Comparison of ENCODE assay signal across 15 mouse cellular contexts in the genomic region with DNA sequence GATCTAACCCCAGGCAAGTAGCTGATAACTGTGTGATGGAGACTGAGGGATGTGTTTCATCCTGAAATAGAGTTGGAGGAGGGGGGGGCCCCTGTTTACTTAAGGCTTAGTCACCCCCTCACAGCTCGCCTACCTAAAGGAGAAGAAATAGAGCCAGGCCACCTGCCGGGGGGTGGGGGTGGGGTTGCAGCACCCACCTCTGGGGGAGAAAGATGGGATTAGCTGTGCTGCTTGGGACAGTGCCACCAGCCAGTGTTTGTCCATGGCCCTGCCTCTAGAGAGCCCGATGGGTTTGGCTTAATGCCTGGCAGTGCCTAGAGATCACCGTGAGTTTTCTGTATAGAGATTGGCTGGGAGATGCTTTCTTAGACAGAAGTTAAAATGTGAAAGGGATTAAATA. TPM values are rescaled to one million over a fixed set of nuclear protein-coding genes. Genes with fewer than 3 reads are reported as not detected.
DNase-seq lines count a peak whose midpoint lies in the region; ATAC-seq and TF ChIP-seq lines count a peak whose summit lies in the region.
"Had no signal": no experiment of that assay in that cellular context is flagged by ENCODE, and none has a peak within 500 bp of the region (broad histone marks: within the 10 kb centered on the region; RNA-seq: fewer than 3 reads in every experiment).

No protein-coding gene starts in this region.

- peak overlapping the region; percentile 45; the same call in 1 of the 2 replicates for H3K9ac ChIP-seq in heart, embryonic 13.5 days
- H3K9ac ChIP-seq in heart, adult 2 months (ENCODE audit: low read depth, low read length) = no peak overlapping the region
- no peak overlapping the region for H3K9ac ChIP-seq in lung, embryonic 15.5 days
- peak overlapping the region; percentile 40; the same call in 1 of the 2 replicates for H3K9ac ChIP-seq in embryonic facial prominence, embryonic 14.5 days (ENCODE audit: low read depth, low read length)
- no peak overlapping the region for H3K9ac ChIP-seq in stomach, embryonic 14.5 days (replicated peaks; ENCODE audit: low read depth, low read length)
- H3K9ac ChIP-seq in liver, embryonic 11.5 days (ENCODE audit: low read depth, low read length) = no peak overlapping the region
- H3K9ac ChIP-seq: limb, embryonic 15.5 days had no signal

- H3K27me3 ChIP-seq in heart, embryonic 13.5 days (replicated peaks) = peaks cover 49% of the 10 kb centered on the region
- no peaks in the 10 kb centered on the region; the same call in 1 of the 2 replicates for H3K27me3 ChIP-seq in heart, adult 2 months (ENCODE audit: control insufficient read depth, insufficient read depth, low read length)
- H3K27me3 ChIP-seq in lung, embryonic 15.5 days = peaks cover 4% of the 10 kb centered on the region; the same call in 1 of the 2 replicates
- H3K27me3 ChIP-seq in embryonic facial prominence, embryonic 14.5 days (replicated peaks; ENCODE audit: control insufficient read depth, insufficient read depth, low read length) = no peaks in the 10 kb centered on the region
- no peaks in the 10 kb centered on the region for H3K27me3 ChIP-seq in stomach, embryonic 14.5 days (ENCODE audit: control insufficient read depth, insufficient read depth, low read length)
- peaks cover 25% of the 10 kb centered on the region for H3K27me3 ChIP-seq in liver, embryonic 11.5 days (replicated peaks; ENCODE audit: control insufficient read depth, insufficient read depth, low read length)

- ATAC-seq in heart, embryonic 13.5 days (ENCODE audit: extremely low read depth, insufficient number of reproducible peaks, low FRiP score, low TSS enrichment) = no peak; the same call in 1 of the 2 replicates
- ATAC-seq in lung, embryonic 15.5 days (ENCODE audit: borderline replicate concordance, extremely low read depth, low FRiP score, low TSS enrichment) = no peak
- peak; percentile 53 for ATAC-seq in embryonic facial prominence, embryonic 14.5 days (ENCODE audit: low read depth)
- peak; percentile 47 for ATAC-seq in stomach, embryonic 14.5 days (ENCODE audit: insufficient number of reproducible peaks, insufficient read depth, low FRiP score, low read depth)
- ATAC-seq in liver, embryonic 11.5 days (replicated peaks; ENCODE audit: low FRiP score) = no peak
- ATAC-seq: CD4-positive, CD25-positive, alpha-beta regulatory T cell, adult 4 months had no signal

- WGBS in heart, embryonic 13.5 days = 20% methylated on average over 4 of the region's 4 CpGs
- 16% methylated on average over 4 of the region's 4 CpGs for WGBS in heart, adult 2 months
- 10% methylated on average over 4 of the region's 4 CpGs for WGBS in lung, embryonic 15.5 days
- 15% methylated on average over 4 of the region's 4 CpGs for WGBS in embryonic facial prominence, embryonic 14.5 days
- 15% methylated on average over 4 of the region's 4 CpGs for whole genome bisulfite sequencing in stomach, embryonic 14.5 days
- WGBS in liver, embryonic 11.5 days = 34% methylated on average over 4 of the region's 4 CpGs

- no peaks in the 10 kb centered on the region for H3K79me2 ChIP-seq in heart, adult 2 months (replicated peaks; ENCODE audit: control insufficient read depth, insufficient read depth, low read length)

- H3K4me1 ChIP-seq in heart, embryonic 13.5 days = peaks cover 16% of the 10 kb centered on the region
- H3K4me1 ChIP-seq in heart, adult 2 months (ENCODE audit: control insufficient read depth, insufficient read depth, low read length) = no peaks in the 10 kb centered on the region
- peaks cover 15% of the 10 kb centered on the region for H3K4me1 ChIP-seq in lung, embryonic 15.5 days
- H3K4me1 ChIP-seq in embryonic facial prominence, embryonic 14.5 days (ENCODE audit: control insufficient read depth, insufficient read depth, low read length) = 0 out of 2 replicates have a peak, but pooled peaks cover 6% of the 10 kb centered on the region
- peaks cover 16% of the 10 kb centered on the region for H3K4me1 ChIP-seq in stomach, embryonic 14.5 days (ENCODE audit: control insufficient read depth, insufficient read depth, low read length)
- H3K4me1 ChIP-seq in liver, embryonic 11.5 days (replicated peaks; ENCODE audit: control insufficient read depth, insufficient read depth, low read length) = no peaks in the 10 kb centered on the region

- no peak for TF ChIP-seq EP300 in heart, adult 2 months (IDR thresholded peaks at IDR 0.05; ENCODE audit: insufficient read depth, low read depth, low read length)

- no peak overlapping the region for H3K27ac ChIP-seq in heart, embryonic 13.5 days (replicated peaks)
- no peak overlapping the region for H3K27ac ChIP-seq in heart, adult 2 months
- H3K27ac ChIP-seq in lung, embryonic 15.5 days = no peak overlapping the region
- H3K27ac ChIP-seq in embryonic facial prominence, embryonic 14.5 days (replicated peaks; ENCODE audit: low read depth, low read length) = no peak overlapping the region
- no peak overlapping the region; the same call in 1 of the 2 replicates for H3K27ac ChIP-seq in stomach, embryonic 14.5 days (ENCODE audit: low read length)
- no peak overlapping the region for H3K27ac ChIP-seq in liver, embryonic 11.5 days (ENCODE audit: low read depth, low read length)
- H3K27ac ChIP-seq: limb, embryonic 15.5 days had no signal

- no peak overlapping the region for H3K4me3 ChIP-seq in heart, embryonic 13.5 days
- H3K4me3 ChIP-seq in heart, adult 2 months = no peak overlapping the region
- no peak overlapping the region for H3K4me3 ChIP-seq in lung, embryonic 15.5 days
- H3K4me3 ChIP-seq in embryonic facial prominence, embryonic 14.5 days (ENCODE audit: low read depth, low read length) = no peak overlapping the region
- no peak overlapping the region for H3K4me3 ChIP-seq in stomach, embryonic 14.5 days (ENCODE audit: low read depth, low read length)
- no peak overlapping the region for H3K4me3 ChIP-seq in liver, embryonic 11.5 days (ENCODE audit: low read depth, low read length)
- H3K4me3 ChIP-seq: limb, embryonic 15.5 days had no signal

- intact Hi-C loops in heart, adult 2 months (cut with DNase I) = no loop called here

- H3K4me2 ChIP-seq in heart, embryonic 13.5 days = 0 out of 2 replicates have a peak overlapping the region, but pooled peaks have one; percentile 18
- H3K4me2 ChIP-seq in lung, embryonic 15.5 days = peak overlapping the region; percentile 26
- no peak overlapping the region for H3K4me2 ChIP-seq in embryonic facial prominence, embryonic 14.5 days (ENCODE audit: low read depth, low read length)
- H3K4me2 ChIP-seq in stomach, embryonic 14.5 days (replicated peaks; ENCODE audit: low read depth, low read length) = peak overlapping the region; percentile 27; the same call in 1 of the 2 replicates
- H3K4me2 ChIP-seq in liver, embryonic 11.5 days = no peak overlapping the region
- H3K4me2 ChIP-seq: limb, embryonic 15.5 days had no signal

- H3K36me3 ChIP-seq in heart, embryonic 13.5 days = peaks cover 1% of the 10 kb centered on the region; the same call in 1 of the 2 replicates
- no peaks in the 10 kb centered on the region for H3K36me3 ChIP-seq in heart, adult 2 months (ENCODE audit: control insufficient read depth, insufficient read depth, low read length)
- H3K36me3 ChIP-seq in lung, embryonic 15.5 days = no peaks in the 10 kb centered on the region
- no peaks in the 10 kb centered on the region for H3K36me3 ChIP-seq in embryonic facial prominence, embryonic 14.5 days (ENCODE audit: control insufficient read depth, insufficient read depth, low read length)
- H3K36me3 ChIP-seq in stomach, embryonic 14.5 days (ENCODE audit: control insufficient read depth, insufficient read depth, low read length) = peaks cover under 1% of the 10 kb centered on the region; the same call in 1 of the 2 replicates
- H3K36me3 ChIP-seq in liver, embryonic 11.5 days (ENCODE audit: control insufficient read depth, insufficient read depth, low read length) = no peaks in the 10 kb centered on the region

- H3K9me3 ChIP-seq in heart, embryonic 13.5 days = no peaks in the 10 kb centered on the region
- H3K9me3 ChIP-seq in lung, embryonic 15.5 days = no peaks in the 10 kb centered on the region
- no peaks in the 10 kb centered on the region for H3K9me3 ChIP-seq in embryonic facial prominence, embryonic 14.5 days (ENCODE audit: control insufficient read depth, low read length)
- H3K9me3 ChIP-seq in stomach, embryonic 14.5 days (ENCODE audit: control insufficient read depth, low read depth, low read length) = no peaks in the 10 kb centered on the region
- no peaks in the 10 kb centered on the region for H3K9me3 ChIP-seq in liver, embryonic 11.5 days (ENCODE audit: control insufficient read depth, low read length)
- H3K9me3 ChIP-seq: limb, embryonic 15.5 days had no signal

- no peak for TF ChIP-seq POLR2A in heart, adult 2 months (IDR thresholded peaks at IDR 0.05; ENCODE audit: insufficient read depth, low read depth, low read length)

- no peak for DNase-seq in heart, adult 2 months
- no peak for DNase-seq in lung, postnatal 36 days
- DNase-seq in embryonic facial prominence, embryonic 14.5 days (ENCODE audit: low spot score) = no peak
- DNase-seq in liver, embryonic 11.5 days (ENCODE audit: low spot score) = no peak
- DNase-seq: gastrocnemius, postnatal 14 days; heart, postnatal 10 days; kidney, adult 2 months; right cerebral cortex, adult 18-20 months; thymus, postnatal 4 days had no signal

- no peak for TF ChIP-seq CTCF in heart, adult 2 months (IDR thresholded peaks at IDR 0.05)

RNA-seq across cellular contexts. Expression of a gene that starts 9.7 kb away (rescaled TPM):
- not detected in 2 replicates for polyA plus RNA-seq in heart, embryonic 13.5 days (2015; fragmentation: Nextera tagmentation; extraction: Ambion mirVana)
- total RNA-seq in heart, adult 2 months (2021) = not detected
- not detected in 2 replicates for polyA plus RNA-seq in heart, adult 2 months (2012; rRNA removed)
- polyA plus RNA-seq in lung, embryonic 15.5 days (2015; fragmentation: Nextera tagmentation; extraction: Ambion mirVana) = not detected in 2 replicates
- polyA plus RNA-seq in embryonic facial prominence, embryonic 14.5 days (2014; fragmentation: Nextera tagmentation; extraction: Ambion mirVana) = 0.67 TPM in 1 of 2 replicates, not detected in the other
- polyA plus RNA-seq in stomach, embryonic 14.5 days (2014; fragmentation: Nextera tagmentation; extraction: Ambion mirVana) = 0.97 and 1.2 TPM in 2 replicates
- 0.47 TPM in 1 of 2 replicates, not detected in the other for polyA plus RNA-seq in liver, embryonic 11.5 days (2014; fragmentation: Nextera tagmentation; extraction: Ambion mirVana)
- total RNA-seq: common myeloid progenitor, adult 5-6 weeks; gastrocnemius, postnatal 14 days; heart, postnatal 10 days had no signal
- polyA plus RNA-seq: CD4-positive, CD25-positive, alpha-beta regulatory T cell, adult 4 months; kidney, adult 2 months; limb, embryonic 15.5 days had no signal

RNA-seq across cellular contexts. Expression of a gene that starts 11.7 kb away (rescaled TPM):
- polyA plus RNA-seq in heart, embryonic 13.5 days (2015; fragmentation: Nextera tagmentation; extraction: Ambion mirVana) = 0.19 and 0.45 TPM in 2 replicates
- 1 to 10 TPM; 8.0 to 9.1 TPM for total RNA-seq in heart, adult 2 months (2021)
- polyA plus RNA-seq in heart, adult 2 months (2012; rRNA removed) = 11.4 and 12.4 TPM in 2 replicates
- polyA plus RNA-seq in lung, embryonic 15.5 days (2015; fragmentation: Nextera tagmentation; extraction: Ambion mirVana) = 0.10 and 0.14 TPM in 2 replicates
- polyA plus RNA-seq in embryonic facial prominence, embryonic 14.5 days (2014; fragmentation: Nextera tagmentation; extraction: Ambion mirVana) = 11.2 and 12.1 TPM in 2 replicates
- not detected in 2 replicates for polyA plus RNA-seq in stomach, embryonic 14.5 days (2014; fragmentation: Nextera tagmentation; extraction: Ambion mirVana)
- 0.09 and 0.45 TPM in 2 replicates for polyA plus RNA-seq in liver, embryonic 11.5 days (2014; fragmentation: Nextera tagmentation; extraction: Ambion mirVana)
- total RNA-seq: common myeloid progenitor, adult 5-6 weeks had no signal

RNA-seq across cellular contexts. Expression of a gene that starts 32.9 kb away (rescaled TPM):
- polyA plus RNA-seq in heart, embryonic 13.5 days (2015; fragmentation: Nextera tagmentation; extraction: Ambion mirVana) = 123 and 138 TPM in 2 replicates
- total RNA-seq in heart, adult 2 months (2021) = 10 to 100 TPM; 11.1 to 13.1 TPM
- polyA plus RNA-seq in heart, adult 2 months (2012; rRNA removed) = 28.6 and 47.8 TPM in 2 replicates
- 153 and 162 TPM in 2 replicates for polyA plus RNA-seq in lung, embryonic 15.5 days (2015; fragmentation: Nextera tagmentation; extraction: Ambion mirVana)
- polyA plus RNA-seq in embryonic facial prominence, embryonic 14.5 days (2014; fragmentation: Nextera tagmentation; extraction: Ambion mirVana) = 93.3 and 112 TPM in 2 replicates
- polyA plus RNA-seq in stomach, embryonic 14.5 days (2014; fragmentation: Nextera tagmentation; extraction: Ambion mirVana) = 127 and 136 TPM in 2 replicates
- 79.6 and 92.6 TPM in 2 replicates for polyA plus RNA-seq in liver, embryonic 11.5 days (2014; fragmentation: Nextera tagmentation; extraction: Ambion mirVana)

RNA-seq across cellular contexts. Expression of a gene that starts 34.7 kb away (rescaled TPM):
- not detected in 2 replicates for polyA plus RNA-seq in heart, embryonic 13.5 days (2015; fragmentation: Nextera tagmentation; extraction: Ambion mirVana)
- total RNA-seq in heart, adult 2 months (2021) = not detected
- not detected in 2 replicates for polyA plus RNA-seq in heart, adult 2 months (2012; rRNA removed)
- not detected in 2 replicates for polyA plus RNA-seq in lung, embryonic 15.5 days (2015; fragmentation: Nextera tagmentation; extraction: Ambion mirVana)
- polyA plus RNA-seq in embryonic facial prominence, embryonic 14.5 days (2014; fragmentation: Nextera tagmentation; extraction: Ambion mirVana) = 0.09 TPM in 1 of 2 replicates, not detected in the other
- polyA plus RNA-seq in stomach, embryonic 14.5 days (2014; fragmentation: Nextera tagmentation; extraction: Ambion mirVana) = 0.13 and 0.19 TPM in 2 replicates
- not detected in 2 replicates for polyA plus RNA-seq in liver, embryonic 11.5 days (2014; fragmentation: Nextera tagmentation; extraction: Ambion mirVana)
- total RNA-seq: common myeloid progenitor, adult 5-6 weeks had no signal
- polyA plus RNA-seq: CD4-positive, CD25-positive, alpha-beta regulatory T cell, adult 4 months had no signal

Comparison
In these comparisons a context has a peak if more than half of its experiments do, and no peak if none do; other contexts are left out.
1. H3K9ac ChIP-seq: peak in heart, embryonic 13.5 days (single experiment) and embryonic facial prominence, embryonic 14.5 days (single experiment); none in heart, adult 2 months (single experiment), lung, embryonic 15.5 days (single experiment), stomach, embryonic 14.5 days (single experiment) and liver, embryonic 11.5 days (single experiment).
2. ATAC-seq: peak in embryonic facial prominence, embryonic 14.5 days (single experiment) and stomach, embryonic 14.5 days (single experiment); none in heart, embryonic 13.5 days (single experiment), lung, embryonic 15.5 days (single experiment) and liver, embryonic 11.5 days (single experiment).
3. H3K4me2 ChIP-seq: peak in heart, embryonic 13.5 days (single experiment), lung, embryonic 15.5 days (single experiment) and stomach, embryonic 14.5 days (single experiment); none in embryonic facial prominence, embryonic 14.5 days (single experiment) and liver, embryonic 11.5 days (single experiment).